Mouse (Mus musculus): ENCODE measurements at regions not wholly inside any gene's neighbourhood (a gene's known extent, or its start where the extent isn't known, plus 50 kb on each side); places are given as distances from the start of the nearest gene placed in this dataset.
A peak's percentile ranks its signal among the peaks of the same experiment; 100 is the strongest.
"Not testable (repeated sequence)": the region's sequence is repeated elsewhere in the genome, so short reads cannot be mapped to it uniquely, and the experiment has no call there.

- no peak for DNase-seq (ENCODE audit: low read depth, low spot score)
These were observed 87.7 kb downstream of the Rhob start for GRCm38 (mm10) chr12:8412125-8412524.

DNA sequence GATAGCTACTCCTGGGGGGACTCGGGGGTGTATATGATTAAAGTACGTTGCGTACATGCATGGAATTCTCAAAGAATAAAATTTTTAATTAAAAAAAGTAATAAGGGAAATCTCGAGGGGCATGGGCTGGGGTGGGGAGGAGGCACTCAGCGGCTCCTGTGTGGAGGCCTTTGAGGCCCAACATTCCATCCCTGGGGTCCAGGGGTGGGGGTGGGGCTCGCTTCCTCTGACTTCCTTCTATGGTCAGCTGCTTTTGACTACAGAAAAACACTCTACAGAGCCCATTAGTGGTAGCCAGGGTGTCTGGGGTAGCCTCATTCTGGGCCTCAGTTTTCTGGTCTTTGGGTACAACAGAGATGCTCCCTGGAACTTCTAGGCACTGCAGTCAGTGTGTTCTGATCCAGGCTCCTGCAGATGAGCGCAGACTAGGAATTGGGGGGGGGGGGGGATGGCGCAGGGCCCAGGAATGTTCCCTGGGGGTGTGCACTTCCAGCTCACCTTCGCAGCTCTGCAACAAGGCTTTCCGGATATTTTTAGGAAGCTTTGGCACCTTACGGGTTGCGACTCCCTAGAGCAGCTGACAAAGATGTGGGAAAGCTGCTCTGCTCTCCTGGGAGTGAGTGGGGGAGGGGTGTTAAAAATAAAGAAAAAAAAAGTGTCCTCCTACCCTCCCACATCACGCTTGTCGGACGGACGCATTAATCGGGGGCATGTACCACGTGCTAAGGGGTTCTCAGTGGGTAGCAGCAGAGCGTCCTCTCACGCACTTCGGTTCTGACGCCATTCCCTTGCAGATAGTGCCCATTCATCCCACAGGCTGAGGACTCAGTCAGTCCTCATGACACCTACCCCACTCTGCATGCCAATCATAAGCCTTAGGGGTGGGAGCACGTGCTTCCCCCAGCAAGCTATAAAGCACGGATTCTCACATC is 89.1 kb downstream of the Rhob start:
- DNase-seq (ENCODE audit: low read depth, low spot score): peak; percentile 77

GRCm38 (mm10) chr12:8402084-8402483 is 88.9 kb downstream of the Hs1bp3 start:
- no peak for DNase-seq (ENCODE audit: low read depth, low spot score)

GRCm38 (mm10) chr12:8401376-8401775 is 88.1 kb downstream of the Hs1bp3 start:
- no peak for DNase-seq (ENCODE audit: low read depth, low spot score)

GRCm38 (mm10) chr12:8400345-8401130 is 87.3 kb downstream of the Hs1bp3 start:
- no peak for DNase-seq (ENCODE audit: low read depth, low spot score)

DNA sequence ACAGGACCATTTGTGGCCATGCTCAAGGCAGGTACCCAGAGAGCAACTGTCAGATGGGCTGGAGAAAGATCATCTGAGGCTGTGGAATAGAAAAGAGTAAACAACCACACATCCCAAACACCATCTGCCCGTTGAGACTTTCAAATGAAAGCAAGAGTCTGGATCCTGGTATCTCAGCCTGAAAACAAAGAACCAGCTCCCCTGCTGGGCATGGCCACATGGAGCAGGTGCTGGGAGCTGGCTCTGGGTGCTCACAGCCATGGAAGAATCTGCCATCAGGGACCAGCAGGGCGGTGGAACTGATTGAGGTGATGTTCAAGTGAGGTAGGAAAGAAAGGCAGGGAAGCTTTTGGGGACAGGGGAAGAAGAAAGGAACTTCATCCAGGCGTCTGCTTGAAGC is 85.6 kb downstream of the Hs1bp3 start:
- DNase-seq (ENCODE audit: low read depth, low spot score): no peak

- DNase-seq (ENCODE audit: low read depth, low spot score): not testable (repeated sequence)
These were observed 83.2 kb downstream of the Hs1bp3 start for GRCm38 (mm10) chr12:8396408-8396807.

GRCm38 (mm10) chr12:8394894-8395297 is 81.7 kb downstream of the Hs1bp3 start:
- DNase-seq (ENCODE audit: low read depth, low spot score): no peak

DNA sequence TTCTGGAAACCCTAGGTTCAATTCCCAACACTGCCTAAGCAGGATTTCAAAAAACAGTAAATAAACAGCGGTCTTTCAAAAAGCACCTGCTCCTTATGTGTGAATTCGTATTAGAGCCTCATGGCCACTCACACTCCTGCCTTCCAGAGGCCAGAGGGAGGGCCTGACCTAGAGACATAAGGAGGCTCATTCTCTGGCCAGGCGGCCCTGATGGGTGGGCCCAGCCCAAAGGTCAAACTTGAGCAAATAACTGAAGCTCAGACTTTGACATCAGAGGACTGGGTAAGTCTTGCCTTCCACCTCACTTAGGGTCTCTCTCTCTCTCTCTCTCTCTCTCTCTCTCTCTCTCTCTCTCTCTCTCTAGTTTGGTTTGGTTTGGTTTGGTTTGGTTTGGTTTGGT is 80.7 kb downstream of the Hs1bp3 start:
- DNase-seq (ENCODE audit: low read depth, low spot score): no peak
